Mouse (Mus musculus) adrenal gland, adult 18-20 months (tissue): ENCODE measurements around the gene Tmcc1. TPM values are rescaled to one million over a fixed set of nuclear protein-coding genes. Genes with fewer than 3 reads are reported as not detected.
"Not testable (repeated sequence)": the region's sequence is repeated elsewhere in the genome, so short reads cannot be mapped to it uniquely, and the experiment has no call there.

Experiments
- DNase-seq, 2 experiments: peaks; one replicate each; pipeline ENCODE4 v3.0.0; 2021 to 2022; ENCODE audit warnings: low spot score in 2 of 2
- total RNA-seq, 2 experiments: library from RNA; stranded (reverse); gene quantifications; 1 replicate in 1 of 2; 2 replicates in 1 of 2; pipeline ENCODE4 v1.2.3; 2021

Gene Tmcc1
- total RNA-seq, 2 experiments from 2014 or later = 23.7 to 30.7 TPM

DNA sequence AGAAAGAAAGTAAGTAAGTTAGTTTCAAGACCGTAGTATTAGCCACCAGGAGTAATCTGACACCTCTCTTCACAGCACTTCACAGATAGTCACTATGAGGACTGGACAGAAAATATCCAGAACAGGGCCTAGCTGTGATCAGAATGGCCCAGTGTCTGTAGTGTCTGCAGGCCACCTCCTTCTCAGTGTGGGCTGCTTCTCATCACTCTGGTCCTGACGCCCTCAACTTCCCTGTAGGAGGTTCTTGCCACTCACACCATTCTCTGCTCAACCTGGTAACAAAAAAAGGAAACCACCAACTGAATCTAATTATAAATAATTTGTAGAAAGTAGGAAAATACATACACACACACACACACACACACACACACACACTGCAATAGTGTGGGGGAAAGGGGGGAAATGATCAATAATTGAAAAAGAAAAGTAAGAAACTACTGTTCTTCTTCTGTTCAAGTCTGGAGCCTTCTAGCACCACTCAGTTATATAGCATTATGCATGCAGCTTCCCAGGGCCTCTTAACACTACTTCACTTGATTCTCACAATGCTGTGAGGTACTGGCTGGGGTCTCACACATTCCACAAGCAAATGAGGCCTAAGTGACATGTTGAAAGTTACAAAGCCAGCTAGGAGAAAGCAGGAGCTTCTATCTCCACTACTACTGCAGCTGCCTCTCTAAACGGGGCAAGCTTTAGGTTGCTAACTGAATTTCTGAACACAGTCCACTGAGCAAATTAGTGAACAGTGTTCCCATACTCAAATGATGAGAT, 38.2 kb downstream of the Tmcc1 start:
- DNase-seq = no peak

DNA sequence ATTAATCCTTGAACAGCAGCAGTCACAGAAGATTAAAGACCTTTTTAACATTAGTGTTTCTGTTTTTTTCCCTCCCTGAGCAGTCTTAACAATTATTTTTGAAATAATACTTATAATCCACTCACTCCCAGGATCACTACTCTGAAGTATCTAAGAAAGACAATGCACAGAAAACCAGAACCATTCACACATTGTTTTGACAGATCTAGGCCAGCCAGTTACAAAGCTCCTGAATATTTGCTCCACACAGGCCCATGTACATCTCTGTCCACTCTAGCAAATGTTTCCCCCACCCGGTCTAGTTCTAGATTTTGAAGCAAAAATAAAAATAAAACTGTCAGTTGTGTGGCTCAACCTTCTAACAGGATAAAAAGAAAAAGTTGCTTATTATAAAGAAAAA, 45.9 kb downstream of the Tmcc1 start:
- DNase-seq = no peak

DNA sequence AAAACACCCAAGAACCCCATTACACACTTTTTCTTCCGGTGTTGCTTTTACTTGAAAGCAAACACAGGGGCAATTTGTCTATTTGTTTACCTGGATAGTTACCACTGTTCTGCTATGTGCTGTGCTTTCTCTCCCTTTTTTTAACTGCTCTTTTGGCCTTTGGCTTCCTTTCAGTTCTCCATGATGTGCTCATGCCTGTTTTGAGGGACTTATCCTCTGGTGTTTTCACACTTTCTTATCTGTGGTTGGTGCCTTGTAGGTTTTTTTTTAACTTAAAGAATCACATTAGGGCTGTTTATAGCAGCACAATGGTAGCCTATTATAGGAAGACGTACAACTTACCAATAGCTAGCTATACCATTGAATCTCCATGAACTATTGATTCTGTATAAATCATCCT, 51.6 kb downstream of the Tmcc1 start:
- DNase-seq = no peak

DNA sequence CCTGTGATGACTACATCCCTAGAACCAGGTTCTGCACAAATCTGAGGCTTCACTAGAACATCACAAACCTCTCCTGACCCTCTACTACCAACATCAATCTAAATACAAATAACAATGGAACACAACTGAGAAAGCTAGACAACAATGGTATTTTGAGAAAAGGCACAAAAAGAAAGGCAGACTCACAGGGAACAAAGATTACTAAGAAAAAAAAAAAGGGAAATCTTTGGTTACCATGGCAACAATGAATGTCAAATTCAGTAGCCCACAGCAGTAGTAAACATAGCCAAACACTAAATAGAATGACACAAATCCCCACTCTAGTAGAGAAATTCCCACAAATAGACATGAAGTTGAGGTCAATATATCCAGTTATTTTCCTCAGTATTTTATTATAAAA, 52.5 kb downstream of the Tmcc1 start:
- no peak for DNase-seq

DNA sequence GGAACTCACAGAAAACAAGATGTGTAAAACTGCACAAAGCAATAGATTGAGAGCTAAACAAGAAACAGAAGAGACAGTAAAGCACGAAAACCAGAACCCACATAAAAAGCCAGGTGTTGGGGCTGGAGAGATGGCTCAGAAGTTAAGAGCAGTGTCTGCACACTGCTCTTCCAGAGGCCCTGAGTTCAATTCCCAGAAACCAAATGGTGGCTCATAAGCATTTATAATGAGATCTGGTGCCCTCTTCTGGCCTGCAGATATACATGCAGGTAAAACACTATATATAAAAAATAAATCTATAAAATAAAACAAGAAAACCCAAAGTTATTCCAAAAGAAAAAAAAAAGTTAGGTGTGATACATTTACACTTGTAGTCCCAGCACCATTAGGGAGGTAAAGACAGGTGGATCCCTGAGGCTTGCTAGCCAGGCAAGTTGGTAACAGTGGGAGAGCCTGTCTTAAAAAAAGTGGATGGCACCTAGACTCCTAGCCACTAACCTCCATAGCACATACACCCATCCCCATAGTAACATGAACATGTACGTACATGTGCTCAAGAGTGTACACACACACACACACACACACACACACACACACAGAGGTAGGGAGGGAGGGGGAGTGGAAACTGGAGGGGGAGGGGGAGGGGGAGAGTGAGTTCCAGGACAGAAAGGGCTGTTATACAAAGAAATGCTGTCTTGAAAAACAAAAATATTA, 54.0 kb downstream of the Tmcc1 start:
- no peak for DNase-seq

DNA sequence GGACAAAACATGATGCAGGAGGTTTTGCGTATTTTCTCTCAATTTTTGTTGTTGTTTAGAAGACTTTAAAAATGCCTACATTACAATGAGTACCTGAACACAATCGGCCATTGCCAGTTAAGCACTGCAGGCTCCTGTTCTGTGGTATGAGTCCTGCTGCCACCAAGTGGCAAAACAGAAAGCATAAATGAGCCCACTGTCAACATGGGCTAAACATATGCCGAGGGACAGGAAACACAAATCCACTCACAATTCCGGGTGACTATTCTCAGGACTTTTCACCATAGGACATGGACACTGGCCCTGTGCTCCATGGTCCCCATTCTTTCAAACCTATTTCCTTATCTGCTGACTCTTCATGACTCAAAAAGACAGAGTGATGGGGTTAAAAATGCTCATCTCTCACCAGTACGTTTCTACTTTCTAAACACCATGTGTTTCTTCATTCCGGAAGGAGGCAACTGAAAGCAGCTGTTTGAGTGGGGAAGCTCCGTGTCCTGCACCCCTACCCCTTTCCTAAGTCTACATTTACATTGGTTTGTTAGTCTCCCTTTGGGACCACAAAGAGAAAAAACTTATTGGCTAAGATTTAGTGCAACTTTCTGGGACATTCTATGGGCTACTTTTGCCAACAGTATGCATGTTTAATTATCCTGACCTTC, 57.2 kb downstream of the Tmcc1 start:
- DNase-seq = no peak

DNA sequence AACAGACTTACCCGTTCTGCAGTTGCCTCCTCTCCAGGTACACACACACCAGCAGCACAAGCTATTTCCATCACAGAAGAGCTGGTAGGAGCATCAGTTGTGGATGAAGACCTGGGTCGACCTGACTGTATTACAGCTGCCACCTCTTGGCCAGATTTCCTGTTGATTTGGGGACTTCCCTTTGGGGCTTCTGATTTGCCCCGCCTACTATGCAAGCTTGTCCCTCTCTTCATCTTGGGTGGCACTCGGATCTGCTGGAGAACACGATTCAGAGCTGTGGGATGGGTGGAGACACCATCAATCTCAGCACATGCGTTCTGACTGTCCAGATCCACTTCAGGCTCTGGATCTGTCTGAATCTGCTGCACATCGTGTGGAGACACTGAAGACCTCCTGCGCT, 59.5 kb downstream of the Tmcc1 start:
- DNase-seq = no peak

DNA sequence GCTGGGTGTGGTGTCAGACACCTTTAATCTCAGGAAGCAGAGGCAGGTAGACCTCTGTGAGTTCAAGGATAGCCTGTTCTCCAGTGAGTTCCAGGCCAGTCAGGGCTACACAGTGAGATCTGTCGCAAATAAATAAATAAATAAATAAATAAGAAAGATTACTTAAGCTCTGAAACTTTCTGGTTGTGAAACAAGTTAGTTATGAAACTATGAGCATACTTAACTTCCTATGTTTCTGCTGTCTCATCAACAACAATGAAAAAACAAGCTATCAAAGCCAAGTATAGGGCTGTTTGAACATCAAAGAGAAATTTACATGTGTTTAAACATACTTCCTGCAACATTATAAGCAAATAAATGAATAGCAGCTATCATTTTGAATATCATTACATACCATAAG, 61.5 kb downstream of the Tmcc1 start:
- no peak for DNase-seq

DNA sequence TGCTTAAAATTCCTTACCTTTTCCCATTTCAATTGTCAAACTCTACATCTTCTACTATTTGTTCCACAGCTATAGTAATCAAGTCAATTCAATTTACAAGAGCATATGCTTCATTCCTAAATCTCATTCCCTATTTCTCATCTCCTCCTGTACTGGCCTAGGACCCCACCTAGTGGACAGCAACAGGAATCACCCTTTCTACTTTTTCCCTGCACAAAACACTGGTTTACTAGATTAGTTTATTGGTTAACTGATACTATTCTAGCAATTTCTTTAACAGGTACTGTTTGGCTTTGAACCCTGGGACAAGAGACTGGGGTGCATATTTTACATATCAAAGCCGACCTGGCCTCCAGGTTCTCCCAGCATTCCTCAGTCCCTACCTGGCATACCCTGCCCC, 64.6 kb downstream of the Tmcc1 start:
- DNase-seq = no peak

DNA sequence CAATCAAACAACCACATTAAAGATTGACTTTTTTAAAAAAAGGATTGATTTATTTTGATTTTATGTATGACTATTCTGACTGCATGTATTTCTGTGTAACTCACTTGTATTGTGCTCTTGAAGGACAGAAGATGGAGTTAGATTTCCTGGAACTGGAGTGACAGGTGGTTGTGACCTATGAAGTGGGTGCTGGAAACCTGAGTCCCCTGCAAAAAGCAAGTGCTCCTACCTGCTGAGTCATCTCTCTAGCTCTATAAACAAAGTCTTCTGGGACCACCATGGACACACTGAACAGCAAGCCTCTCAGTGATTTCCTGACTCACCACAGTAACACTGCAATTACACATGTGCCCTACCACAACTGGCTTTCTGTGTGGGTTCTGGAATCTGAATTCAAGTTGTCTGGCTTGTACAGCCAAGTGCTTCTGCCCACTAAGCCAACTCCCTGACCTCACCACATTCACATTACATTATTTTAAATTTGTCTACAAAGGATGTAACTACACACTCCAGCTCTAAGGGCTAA, 65.3 kb downstream of the Tmcc1 start:
- no peak for DNase-seq

DNA sequence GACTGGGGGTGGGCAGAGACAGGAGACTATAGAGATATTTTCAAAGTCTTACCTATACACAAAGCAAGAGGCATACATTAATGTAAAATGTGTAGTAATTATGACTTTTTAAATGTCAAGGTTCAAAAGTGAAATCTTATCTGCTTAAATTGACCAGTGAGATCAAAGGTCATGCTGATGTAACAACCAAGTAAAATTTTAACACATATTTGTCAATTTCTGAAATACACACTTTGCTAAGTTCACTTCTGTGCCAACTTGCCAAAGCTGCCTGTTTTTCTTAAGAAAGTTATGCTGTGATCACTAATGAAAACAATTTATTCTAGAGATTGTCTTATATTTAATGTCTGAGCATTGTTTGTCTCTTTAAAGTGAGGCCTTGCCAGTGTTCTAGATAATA, 66.7 kb downstream of the Tmcc1 start:
- no peak for DNase-seq

DNA sequence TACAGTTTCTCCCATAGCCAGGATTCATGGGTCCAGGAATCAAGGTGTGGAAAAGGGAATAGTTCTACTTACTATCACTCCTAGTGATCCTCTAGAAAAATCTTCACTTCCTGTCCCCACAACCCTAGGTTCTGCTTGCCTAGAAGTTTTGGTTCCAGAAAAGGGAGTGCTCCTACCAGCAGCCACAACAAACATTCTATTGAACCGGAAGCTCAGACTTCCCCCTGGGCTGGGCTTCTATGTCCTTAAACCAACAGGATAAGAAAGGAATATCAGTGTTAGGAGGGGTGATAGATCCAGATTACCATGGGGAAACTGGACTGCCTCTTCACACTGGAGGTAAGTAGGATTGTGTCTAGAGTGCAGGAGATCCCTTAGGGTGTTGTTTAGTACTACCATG, 70.4 kb downstream of the Tmcc1 start:
- no peak for DNase-seq

DNA sequence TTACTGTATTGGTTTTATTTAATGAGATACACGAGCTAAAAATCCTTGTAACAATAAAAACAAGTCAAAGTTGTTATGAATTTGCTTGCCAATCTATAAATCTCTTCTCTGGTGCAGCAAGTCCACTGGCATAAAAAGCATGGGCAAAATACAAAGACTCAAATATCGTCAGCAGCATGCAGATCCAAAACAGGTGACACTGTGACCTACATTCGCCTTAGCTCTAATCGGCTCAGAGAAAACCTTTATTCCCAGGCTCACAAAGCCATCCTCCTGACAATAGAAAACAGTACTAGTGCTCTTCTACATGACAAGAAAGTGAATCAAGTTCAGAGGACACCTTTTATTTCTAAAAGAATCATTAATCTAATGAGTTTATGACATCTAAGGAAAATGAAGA, 73.6 kb downstream of the Tmcc1 start:
- DNase-seq = no peak

DNA sequence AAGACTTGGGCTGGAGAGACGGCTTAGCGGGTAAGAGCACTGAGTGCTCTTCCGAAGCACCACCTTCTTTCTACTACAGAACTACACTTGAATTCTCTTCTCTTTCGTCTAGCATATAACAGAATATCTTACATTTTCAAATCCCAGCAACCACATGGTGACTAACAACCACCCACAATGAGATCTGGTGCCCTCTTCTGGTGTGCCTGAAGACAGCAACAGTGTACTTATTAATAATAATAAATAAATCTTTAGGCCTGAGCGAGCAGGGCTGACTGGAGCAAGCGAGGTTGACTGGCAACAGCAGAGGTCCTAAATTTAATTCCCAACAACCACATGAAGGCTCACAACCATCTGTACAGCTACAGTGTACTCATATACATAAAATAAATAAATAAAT, 76.7 kb downstream of the Tmcc1 start:
- not testable (repeated sequence) for DNase-seq

DNA sequence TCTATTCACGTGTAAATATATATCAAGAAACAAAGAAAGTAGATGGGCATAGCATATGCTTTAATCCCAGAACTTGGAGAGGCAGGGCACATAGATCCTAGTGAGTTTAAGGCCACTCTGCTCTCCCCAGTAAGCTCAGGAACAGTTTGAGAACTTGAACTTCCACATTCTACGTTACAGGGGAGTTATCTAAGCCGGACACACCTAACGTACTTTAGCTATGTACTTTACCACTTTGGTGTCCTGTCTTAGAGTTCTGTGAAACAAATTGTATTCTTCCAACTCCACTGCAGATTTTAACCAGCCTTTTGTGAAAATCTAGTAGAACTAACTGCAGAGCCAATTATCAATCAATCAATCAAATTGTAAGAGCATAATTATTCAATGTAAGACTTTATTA, 82.7 kb downstream of the Tmcc1 start:
- DNase-seq = no peak

DNA sequence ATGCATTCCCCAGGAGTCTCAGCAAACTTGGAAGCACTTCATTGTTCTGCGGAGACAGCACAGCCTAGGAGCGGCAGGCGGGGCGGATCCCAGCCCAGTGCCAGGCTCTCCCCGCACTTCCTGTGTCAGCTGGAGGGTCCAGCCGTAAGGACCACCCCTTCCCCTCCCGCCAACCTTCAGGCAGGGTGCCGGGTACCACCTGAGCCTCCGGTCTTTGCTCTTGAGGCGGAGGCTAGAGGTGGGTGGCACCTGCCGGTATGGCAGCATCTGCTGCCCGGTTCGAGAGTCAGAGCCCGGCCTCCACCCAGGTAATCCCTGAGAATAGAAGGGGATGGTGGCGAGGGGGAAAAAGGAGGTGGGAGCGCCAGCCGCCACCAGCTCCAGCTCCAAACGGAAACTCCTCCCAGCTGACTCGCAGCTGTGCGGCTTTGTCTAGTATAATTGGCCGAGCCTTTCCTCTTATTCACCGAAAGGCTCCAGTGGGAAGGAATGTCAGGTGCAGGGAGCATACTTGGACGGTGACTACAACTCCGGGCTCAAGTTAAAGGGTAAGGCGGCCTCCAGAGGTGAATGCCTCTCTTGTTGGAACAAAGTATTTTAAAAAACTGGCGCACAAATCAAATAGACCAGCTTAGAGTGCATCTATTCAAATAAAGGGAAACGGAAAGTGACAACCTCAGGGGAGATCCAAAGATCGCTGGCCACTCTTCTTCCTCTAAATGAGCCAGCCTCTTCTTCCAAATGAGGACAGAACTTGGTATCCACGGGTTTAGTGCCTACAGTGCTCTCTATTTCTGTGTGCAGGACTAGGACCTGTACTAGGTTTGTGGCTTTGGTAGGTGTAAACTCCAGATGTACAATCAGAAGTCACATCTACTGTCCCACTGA, 85.6 kb downstream of the Tmcc1 start:
- DNase-seq = peak; percentile 17 to 32

DNA sequence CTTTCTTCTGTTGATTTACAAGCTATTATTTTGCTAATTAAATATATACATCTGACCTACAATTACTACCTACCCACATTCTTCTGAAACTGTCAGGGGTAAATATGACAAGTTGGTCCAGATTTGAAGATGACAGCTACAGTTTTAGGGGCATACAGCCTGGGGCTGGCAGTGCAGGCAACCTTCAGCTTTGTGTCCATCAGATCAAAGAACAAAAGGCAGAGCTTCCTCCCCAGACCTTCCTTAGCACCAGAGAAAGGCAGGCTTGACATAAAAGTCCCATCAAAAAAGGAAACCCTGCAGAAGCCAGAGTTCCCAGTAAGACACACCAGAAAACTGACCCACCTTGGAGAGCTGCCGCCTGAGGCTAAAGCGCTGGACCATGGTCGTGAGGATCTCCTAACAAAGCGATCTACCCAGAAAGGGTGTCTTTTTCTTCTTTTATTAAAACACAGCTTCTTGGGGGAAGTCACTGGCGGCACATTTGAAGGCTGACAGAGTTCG, 86.3 kb downstream of the Tmcc1 start:
- no peak for DNase-seq

DNA sequence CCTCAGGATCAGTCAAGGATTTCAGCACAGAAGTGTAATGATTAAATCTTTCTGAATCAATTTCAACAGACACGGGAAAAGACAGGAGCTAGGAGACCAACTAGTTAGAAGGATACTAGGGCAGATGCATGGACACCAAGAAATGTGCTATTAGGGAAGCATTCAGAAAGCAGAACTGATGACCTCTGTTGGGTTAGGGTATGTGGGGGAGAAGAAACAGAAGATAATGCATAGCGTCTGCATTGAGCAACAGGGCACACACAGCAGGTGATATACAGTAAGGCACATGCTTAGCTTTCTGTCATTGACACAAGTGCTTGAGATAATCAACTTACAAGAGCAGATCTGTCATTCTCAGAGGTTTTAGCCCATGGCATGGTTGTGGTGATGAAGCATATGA, 95.7 kb downstream of the Tmcc1 start:
- no peak for DNase-seq

DNA sequence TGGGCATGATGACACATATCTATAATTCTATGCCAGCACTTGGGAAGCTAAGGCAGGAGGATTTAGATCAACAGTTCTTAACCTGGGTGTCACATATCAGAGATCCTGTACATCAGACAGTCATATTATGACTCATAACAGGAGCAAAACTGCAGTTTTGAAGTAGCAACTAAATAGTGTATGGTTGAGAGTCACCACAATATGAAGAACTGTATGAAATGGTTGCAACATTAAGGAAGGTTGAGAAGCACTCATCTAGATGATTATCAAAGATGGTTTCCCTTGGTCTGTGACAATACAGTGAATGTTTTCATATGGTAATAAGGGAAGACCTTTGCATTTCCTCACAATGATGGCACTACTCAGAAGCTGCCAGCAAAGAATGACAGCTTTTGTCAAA, 103.9 kb downstream of the Tmcc1 start:
- DNase-seq = no peak

DNA sequence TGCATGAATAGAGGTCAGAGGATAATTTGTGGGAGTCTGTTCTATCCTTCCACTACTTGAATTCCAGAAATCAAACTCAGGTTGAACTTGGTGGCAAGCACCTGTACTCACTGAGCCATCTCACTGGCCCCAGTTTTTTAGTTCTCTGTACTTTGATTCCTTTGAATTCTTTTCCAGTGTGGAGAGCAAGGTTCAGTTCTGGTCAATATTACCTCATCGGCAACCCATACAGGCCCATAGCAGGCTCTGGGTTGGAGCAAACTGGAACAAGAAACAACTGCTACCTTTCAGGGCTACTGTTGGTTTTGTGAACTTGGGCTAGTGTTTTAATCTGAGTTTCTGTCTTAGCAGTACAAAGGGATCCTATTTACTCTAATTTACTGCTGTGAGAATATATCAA, 107.2 kb downstream of the Tmcc1 start:
- no peak for DNase-seq

DNA sequence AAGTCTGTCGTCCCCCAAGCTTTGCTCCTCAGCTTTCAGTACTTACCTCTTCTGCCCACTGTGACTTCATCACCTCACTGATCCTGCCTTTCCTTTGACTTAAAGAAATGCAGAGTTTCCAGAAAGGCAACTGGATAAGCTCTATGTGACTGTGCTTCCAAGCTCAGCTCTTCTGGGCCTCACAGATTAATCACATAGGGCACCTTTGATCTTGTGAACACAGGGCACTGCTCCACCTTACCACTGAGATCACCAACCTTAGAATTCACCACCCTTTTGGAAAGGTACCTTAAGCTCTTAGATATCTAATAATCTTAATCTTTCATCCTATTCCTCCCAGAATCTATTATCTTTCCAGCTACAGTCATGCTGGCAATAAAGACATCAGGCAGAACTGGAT, 111.0 kb downstream of the Tmcc1 start:
- no peak for DNase-seq
